Mouse (Mus musculus): Measurements from ENCODE around the gene Trafd1.

DNA sequence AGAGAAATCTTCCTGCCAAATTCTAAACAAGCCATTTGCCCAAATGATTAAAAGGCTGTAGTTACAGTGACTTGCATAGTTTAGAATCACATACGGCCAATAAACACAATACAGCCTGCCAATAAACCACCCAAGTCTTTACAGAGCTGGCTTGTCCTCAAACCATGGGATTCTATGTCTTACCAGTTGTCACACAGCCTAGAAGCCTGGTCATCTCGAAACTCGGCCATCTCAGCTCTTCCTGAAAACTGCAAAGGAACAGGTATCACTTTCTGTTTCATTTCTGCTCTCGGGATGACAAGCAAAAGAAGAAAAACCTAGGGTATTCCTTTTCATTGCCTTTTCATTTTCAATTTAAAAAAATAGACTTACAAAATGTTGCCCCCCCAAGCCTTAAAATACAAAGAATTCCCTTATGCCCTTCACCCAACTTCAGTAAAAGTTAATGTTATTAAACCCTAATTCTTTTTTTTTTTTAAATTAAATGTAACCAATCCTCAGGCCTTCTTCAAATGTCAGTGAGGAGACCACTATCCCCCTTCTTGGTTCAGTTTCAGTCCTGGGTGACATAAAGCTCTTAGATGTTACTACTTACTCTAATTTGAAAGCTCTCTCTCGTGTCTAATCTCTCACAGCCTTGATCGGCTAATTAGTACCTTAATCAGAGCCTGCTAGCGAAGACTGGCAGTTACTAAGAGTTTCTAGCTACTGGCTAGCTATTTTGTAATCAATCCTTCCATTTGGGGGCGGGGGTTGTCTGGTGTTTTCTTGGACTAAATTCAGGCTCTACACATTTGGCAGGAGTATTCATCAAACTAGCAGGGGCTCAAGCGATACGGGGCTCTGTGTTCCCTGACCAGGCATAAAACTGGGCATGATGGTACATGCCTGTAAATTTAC is 1.3 kb downstream of the Trafd1 start:
- no peak for TF ChIP-seq POLR2A (IDR thresholded peaks at IDR 0.05; ENCODE audit: low read depth, low read length)
- no peak for TF ChIP-seq CTCF (conservative IDR thresholded peaks at IDR 0.05; ENCODE audit: insufficient read depth, insufficient read length, low read depth, low read length)
